Mouse (Mus musculus) heart, adult 2 months (tissue): ENCODE measurements around the gene Bcap31. TPM values are rescaled to one million over a fixed set of nuclear protein-coding genes. Genes with fewer than 3 reads are reported as not detected.

ENCODE experiments used
- DNase-seq, 2 experiments: peaks; one replicate each; pipeline ENCODE4 v3.0.0; 2021
- H3K27ac ChIP-seq: fragments of 200-600 bp; 2 replicates; pipeline ENCODE4 v1.8.1; 2022
- H3K27me3 ChIP-seq: fragments of 200-500 bp; 2 replicates; pipeline ENCODE4 v1.6.1; 2012; ENCODE audit warnings: mild to moderate bottlenecking, low read length, inconsistent platforms, mixed read lengths; ENCODE audit not compliant: control insufficient read depth, insufficient read depth
- H3K36me3 ChIP-seq: fragments of 200-500 bp; 2 replicates; pipeline ENCODE4 v1.6.1; 2012; ENCODE audit warnings: low read length, inconsistent platforms; ENCODE audit not compliant: control insufficient read depth, insufficient read depth
- H3K4me1 ChIP-seq: fragments of 200-500 bp; 2 replicates; pipeline ENCODE4 v1.6.1; 2011; ENCODE audit warnings: low read length; ENCODE audit not compliant: control insufficient read depth, insufficient read depth
- H3K4me3 ChIP-seq: fragments of 200-600 bp; 2 replicates; pipeline ENCODE4 v1.8.1; 2022
- H3K79me2 ChIP-seq: fragments of 200-500 bp; replicated peaks from 2 replicates; pipeline ENCODE4 v1.6.1; 2012; ENCODE audit warnings: mild to moderate bottlenecking, inconsistent platforms, low read length, moderate library complexity, mixed read lengths; ENCODE audit not compliant: control insufficient read depth, insufficient read depth
- H3K9ac ChIP-seq: fragments of 200-500 bp; 2 replicates; pipeline ENCODE4 v1.6.1; 2012; ENCODE audit warnings: low read depth, mild to moderate bottlenecking, control low read depth, inconsistent platforms, low read length, mixed read lengths
- CTCF ChIP-seq: fragments of 200-600 bp; IDR thresholded peaks from 2 replicates; pipeline ENCODE4 v1.8.1; 2022; ENCODE audit warnings: antibody characterized with exemption, mild to moderate bottlenecking, moderate library complexity
- EP300 ChIP-seq: fragments of 200-500 bp; IDR thresholded peaks from 2 replicates; pipeline ENCODE4 v1.6.1; 2011; ENCODE audit warnings: low read depth, low read length, control low read depth; ENCODE audit not compliant: insufficient read depth
- POLR2A ChIP-seq: fragments of 200-500 bp; IDR thresholded peaks from 2 replicates; pipeline ENCODE4 v1.6.1; 2011; ENCODE audit warnings: mild to moderate bottlenecking, low read depth, low read length, control low read depth; ENCODE audit not compliant: insufficient read depth
- WGBS: fragments of 180-500 bp; shearing (Covaris S2); methylation state at CpG from one replicate; pipeline ENCODE4 v1.1.7; 2018; 5-methylcytosine and 5-hydroxymethylcytosine counted together
- intact Hi-C: fragments of 180-260 bp; cut with DNase I; formaldehyde crosslinking; loops from one replicate; pipeline ENCODE4 v1.15.1; 2025
- long read RNA-seq: library from polyadenylated mRNA; stranded (forward); transcript quantifications from one replicate; pipeline ENCODE4 v2.0.0, GENCODE M21; 2021
- polyA plus RNA-seq: library from polyadenylated mRNA; depleted of rRNA; stranded (reverse); fragments of >200 nt; gene quantifications from 2 replicates; pipeline ENCODE4 v1.2.3, GENCODE M21; 2012; rRNA removed
- total RNA-seq, 2 experiments: library from RNA; stranded (reverse); gene quantifications; 2 replicates each; pipeline ENCODE4 v1.2.3; 2021

Gene Bcap31
- 10 to 100 TPM; 71.8 to 79.5 TPM for total RNA-seq
- polyA plus RNA-seq: 43.1 and 70.9 TPM in 2 replicates
- long read RNA-seq, transcript Bcap31-201 (8 exons, 1,219 nt): major isoform, 60 of 68 reads
- long read RNA-seq, partial matches to known transcripts: 2 of 68 reads
- long read RNA-seq, other reads (novel, unspliced or antisense): 6 of 68 reads

- peak; percentile 93 to 95 for DNase-seq
- WGBS: 20% methylated on average over 45 of the region's 45 CpGs
- no peaks in the 10 kb centered on the region for H3K79me2 ChIP-seq
- H3K27ac ChIP-seq: peak within 1 kb of the TSS; percentile 92
- H3K36me3 ChIP-seq: peaks cover 10% of the 10 kb centered on the region
- intact Hi-C loops: loop anchor here (2.0 to 10.0 kb wide), 3 partner anchors 43 to 239 kb away; partner anchors contain the start of genes Idh3g, Slc6a8 and Ssr4
- H3K27me3 ChIP-seq: no peaks in the 10 kb centered on the region
- H3K4me1 ChIP-seq: peaks cover 14% of the 10 kb centered on the region
- peak within 1 kb of the TSS; percentile 95 for H3K9ac ChIP-seq
- 0 out of 2 replicates have a peak, but pooled peaks have one; percentile 7 for TF ChIP-seq EP300
- TF ChIP-seq POLR2A: peak; percentile 85
- TF ChIP-seq CTCF: no peak
- H3K4me3 ChIP-seq: peak within 1 kb of the TSS; percentile 63
These were observed at the start of gene Bcap31, which contains the start of gene Abcd1 for GRCm38 (mm10) chrX:73716109-73716661. TSS of gene Bcap31 (minus strand) at chrX:73716175. TSS of gene Abcd1 (plus strand) at chrX:73716597.

DNA sequence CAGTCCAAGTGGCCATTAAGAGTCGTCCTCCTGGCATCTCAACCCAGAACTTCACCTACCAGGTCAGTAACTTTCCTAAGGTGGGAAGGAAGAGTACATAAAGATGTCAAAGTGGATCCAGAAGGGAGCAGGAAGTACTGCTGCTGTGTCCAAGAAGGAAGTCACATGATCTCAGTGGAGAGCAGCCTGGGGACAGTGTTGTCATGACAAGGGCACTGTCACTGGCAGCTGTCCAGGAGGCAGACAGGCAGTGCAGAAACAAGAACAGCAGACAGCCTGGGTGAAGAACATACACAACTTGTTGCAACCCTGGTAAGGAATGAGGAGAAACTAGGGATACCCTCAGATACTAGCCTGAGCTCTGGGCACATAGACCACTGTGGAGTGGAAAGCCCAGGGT, 49.3 kb upstream of the Bcap31 start:
- H3K27ac ChIP-seq: peak overlapping the region; percentile 26; the same call in 1 of the 2 replicates
- WGBS: 19% methylated on average over 1 of the region's 1 CpGs

DNA sequence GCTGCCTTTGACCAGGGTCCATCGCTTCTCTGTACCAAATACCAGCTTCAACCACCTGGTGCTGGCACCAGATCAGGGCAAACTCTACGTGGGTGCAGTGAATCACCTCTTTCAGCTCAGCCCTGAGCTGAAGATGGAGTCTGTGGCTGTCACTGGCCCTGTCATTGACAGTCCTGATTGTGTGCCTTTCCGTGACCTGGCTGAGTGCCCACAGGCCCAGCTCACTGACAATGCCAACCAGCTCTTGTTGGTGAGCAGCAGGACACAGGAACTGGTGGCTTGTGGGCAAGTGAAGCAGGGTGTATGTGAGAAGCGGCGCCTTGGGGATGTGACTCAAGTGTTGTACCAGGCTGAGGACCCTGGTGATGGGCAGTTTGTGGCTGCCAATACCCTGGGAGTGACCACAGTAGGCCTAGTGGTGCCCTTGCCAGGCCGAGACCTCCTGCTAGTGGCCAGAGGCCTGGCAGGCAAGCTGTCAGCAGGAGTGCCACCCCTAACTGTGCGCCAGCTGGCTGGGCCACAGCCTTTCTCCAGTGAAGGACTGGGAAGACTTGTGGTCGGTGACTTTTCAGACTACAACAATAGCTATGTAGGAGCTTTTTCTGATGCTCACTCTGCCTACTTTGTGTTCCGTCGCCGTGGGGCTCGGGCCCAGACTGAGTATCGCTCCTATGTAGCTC, 42.8 kb upstream of the Bcap31 start:
- WGBS: 76% methylated on average over 13 of the region's 13 CpGs

More for the DNA sequence above, 49.3 kb upstream of the Bcap31 start:
- no peaks in the 10 kb centered on the region for H3K79me2 ChIP-seq
- H3K4me3 ChIP-seq: no peak overlapping the region
- intact Hi-C loops: no loop called here
- DNase-seq: peak; percentile 50 to 73
- H3K4me1 ChIP-seq: peaks cover 4% of the 10 kb centered on the region
- no peaks in the 10 kb centered on the region for H3K36me3 ChIP-seq
- no peaks in the 10 kb centered on the region for H3K27me3 ChIP-seq
- H3K9ac ChIP-seq: no peak overlapping the region
- TF ChIP-seq CTCF: no peak
- no peak for TF ChIP-seq POLR2A
- no peak for TF ChIP-seq EP300

GRCm38 (mm10) chrX:73756334-73757140, 40.6 kb upstream of the Bcap31 start, which contains the start of gene Plxnb3:
TSS of gene Plxnb3 (plus strand) at chrX:73757090.
- no peak for DNase-seq
- Histone ChIP-seq H3K4me3 (no peak within 1 kb of the TSS), H3K4me1 (peaks cover 4% of the 10 kb centered on the region; the same call in 1 of the 2 replicates), H3K9ac (no peak within 1 kb of the TSS), H3K36me3 (no peaks in the 10 kb centered on the region), H3K27me3 (no peaks in the 10 kb centered on the region), H3K27ac (no peak within 1 kb of the TSS), H3K79me2 (no peaks in the 10 kb centered on the region)
- TF ChIP-seq POLR2A (no peak), CTCF (no peak), EP300 (no peak)
- intact Hi-C loops: no loop called here
- WGBS: 78% methylated on average over 5 of the region's 5 CpGs

More for the DNA sequence above, 42.8 kb upstream of the Bcap31 start:
- TF ChIP-seq CTCF (no peak), POLR2A (no peak), EP300 (no peak)
- Histone ChIP-seq H3K36me3 (no peaks in the 10 kb centered on the region), H3K4me1 (peaks cover 4% of the 10 kb centered on the region; the same call in 1 of the 2 replicates), H3K9ac (no peak overlapping the region), H3K4me3 (no peak overlapping the region), H3K27me3 (no peaks in the 10 kb centered on the region), H3K27ac (no peak overlapping the region), H3K79me2 (no peaks in the 10 kb centered on the region)
- DNase-seq: no peak
- intact Hi-C loops: no loop called here

DNA sequence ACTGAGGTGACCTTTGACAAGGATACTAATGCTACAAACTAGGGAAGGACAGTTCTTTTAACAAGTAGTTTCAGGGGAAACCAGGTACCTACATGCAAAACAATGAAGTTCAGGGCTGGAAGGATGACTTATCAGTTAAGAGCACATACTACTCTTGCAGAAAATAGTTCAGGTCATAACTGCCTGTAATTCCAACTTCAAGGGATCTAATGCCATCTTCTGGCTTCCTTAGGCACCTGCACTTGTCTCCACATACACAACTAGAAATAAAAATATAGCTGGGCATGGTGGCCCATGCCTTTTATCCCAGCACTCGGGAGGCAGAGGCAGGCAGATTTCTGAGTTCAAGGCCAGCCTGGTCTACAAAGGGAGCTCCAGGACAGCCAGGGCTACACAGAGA, 33.0 kb upstream of the Bcap31 start:
- Histone ChIP-seq H3K36me3 (no peaks in the 10 kb centered on the region), H3K27ac (no peak overlapping the region), H3K79me2 (no peaks in the 10 kb centered on the region), H3K4me3 (no peak overlapping the region), H3K4me1 (no peaks in the 10 kb centered on the region), H3K9ac (no peak overlapping the region), H3K27me3 (no peaks in the 10 kb centered on the region)
- no peak for DNase-seq
- intact Hi-C loops: no loop called here
- 82% methylated on average over 1 of the region's 1 CpGs for WGBS
- TF ChIP-seq CTCF: peak; percentile 39
- TF ChIP-seq POLR2A: no peak
- no peak for TF ChIP-seq EP300
